Mouse (Mus musculus) liver, adult (tissue): ENCODE data around the gene Zfp784.
A peak's percentile ranks its signal among the peaks of the same experiment; 100 is the strongest.

Experiments
- GATA4 ChIP-seq: IDR thresholded peaks from 2 replicates; pipeline ENCODE4 v1.6.1; 2014; ENCODE audit warnings: mild to moderate bottlenecking, low read length; ENCODE audit not compliant: insufficient replicate concordance

Zfp784 gene

DNA sequence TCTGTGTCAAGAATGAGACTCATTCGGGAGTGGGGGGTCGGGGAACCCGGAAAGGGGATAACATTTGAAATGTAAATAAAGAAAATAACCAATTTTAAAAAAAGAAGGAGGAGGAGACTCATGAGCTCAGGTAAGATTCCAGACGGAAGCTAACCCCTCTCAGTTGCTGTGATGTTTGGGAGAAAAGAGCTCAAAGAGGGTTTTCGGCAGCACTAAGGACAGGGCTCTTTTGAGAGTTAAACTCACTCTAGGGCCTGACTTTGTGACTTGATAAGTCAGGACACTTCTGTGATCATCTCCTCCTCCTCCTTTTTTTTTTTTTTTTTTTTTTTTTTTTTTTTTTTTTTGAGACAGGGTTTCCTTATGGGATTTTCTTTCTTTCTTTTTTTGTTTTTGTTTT, 694 bp upstream of the Zfp784 start:
- TF ChIP-seq GATA4, result no peak

DNA sequence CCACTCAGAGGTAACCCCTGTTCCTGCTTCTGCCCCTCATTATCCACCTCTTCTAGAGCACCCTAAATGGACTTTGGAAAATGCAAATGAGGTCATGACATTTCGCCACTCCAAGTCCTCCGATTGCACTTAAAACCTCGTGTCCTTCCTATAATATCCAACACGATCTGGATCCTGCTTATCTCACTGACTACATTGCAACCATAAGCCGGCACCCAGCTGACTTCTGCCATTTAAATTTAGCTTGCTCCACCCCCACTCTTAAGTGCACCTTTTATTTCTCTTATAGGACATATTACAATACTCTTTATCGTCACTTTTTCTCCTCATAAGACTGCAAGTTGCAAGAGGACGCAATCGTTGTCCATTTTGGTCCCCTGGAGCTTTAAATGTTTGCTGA, 779 bp downstream of the Zfp784 start:
- no peak for TF ChIP-seq GATA4

DNA sequence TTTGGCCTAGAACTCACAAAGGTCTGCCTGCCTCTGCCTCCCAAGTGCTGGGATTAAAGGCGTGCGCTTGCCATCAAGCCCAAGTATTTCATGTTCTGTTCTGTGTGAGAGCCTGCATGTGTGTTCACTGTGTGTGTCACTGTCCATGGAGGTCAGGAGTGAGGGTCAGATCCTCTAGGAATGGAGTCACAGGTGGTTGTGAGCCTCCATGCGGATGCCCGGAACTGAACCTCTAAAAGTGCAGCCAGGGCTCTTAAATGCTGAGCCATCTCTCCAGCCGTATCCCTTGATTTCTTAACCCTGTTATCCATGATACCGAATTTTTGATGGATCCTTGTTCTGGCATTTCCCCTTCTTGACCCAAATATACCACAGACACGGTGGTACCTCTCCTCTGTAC, 1.2 kb downstream of the Zfp784 start:
- no peak for TF ChIP-seq GATA4

DNA sequence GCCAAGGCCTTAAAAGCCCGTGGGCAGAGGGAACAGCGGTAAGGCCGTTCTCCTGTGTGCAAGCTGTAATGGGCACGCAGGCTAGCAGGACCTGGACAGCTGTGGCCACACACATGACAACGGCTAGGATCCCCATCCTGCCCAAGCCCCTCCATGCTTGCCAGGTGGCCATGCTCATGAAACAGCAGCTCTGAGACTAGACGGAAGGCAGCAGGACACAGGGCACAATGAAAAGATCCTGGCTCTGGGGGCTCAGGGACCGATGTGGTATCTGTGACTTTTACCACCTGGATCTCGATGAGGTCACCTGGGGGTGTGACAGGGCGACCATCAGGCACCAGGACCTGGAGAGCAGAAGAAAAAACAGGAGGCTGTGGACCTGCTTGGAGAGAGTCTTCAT, 2.1 kb downstream of the Zfp784 start:
- TF ChIP-seq GATA4, result no peak

DNA sequence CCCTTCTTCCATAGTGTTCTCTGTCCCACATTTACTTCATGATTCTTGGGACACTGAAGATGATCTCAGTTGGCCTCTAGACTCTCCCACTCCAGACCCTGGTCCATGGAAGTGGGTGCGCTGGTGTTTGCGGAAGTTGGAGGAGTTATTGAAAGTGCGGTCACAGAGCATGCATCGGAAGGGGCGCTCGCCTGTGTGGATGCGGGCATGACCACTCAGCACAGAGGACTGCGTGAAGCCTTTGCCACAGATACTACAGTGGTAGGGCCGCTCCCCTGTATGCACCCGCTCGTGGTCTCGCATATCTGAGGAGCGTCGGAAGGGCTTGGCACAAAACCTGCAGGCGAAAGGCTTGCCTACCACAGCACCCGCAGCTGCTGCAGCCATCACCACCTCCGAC, 2.6 kb downstream of the Zfp784 start:
- no peak for TF ChIP-seq GATA4

DNA sequence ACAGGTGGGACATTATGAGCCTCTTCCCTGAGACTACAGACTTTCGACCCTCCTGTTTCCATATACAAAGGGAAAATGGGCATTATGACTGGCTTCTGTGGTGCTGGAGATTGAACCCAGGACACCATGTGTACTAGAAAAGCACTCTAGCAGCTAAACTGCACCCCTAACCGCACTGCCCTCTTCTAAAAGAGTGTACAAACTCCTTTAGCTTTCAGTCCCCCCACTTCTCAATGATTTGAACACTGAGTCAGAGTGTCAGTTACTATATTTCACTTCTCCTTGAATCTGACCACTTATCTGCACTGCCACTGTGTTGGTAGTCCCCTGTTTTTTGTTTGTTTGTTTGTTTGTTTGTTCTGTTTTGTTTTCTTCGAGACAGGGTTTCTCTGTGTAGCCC, 4.4 kb downstream of the Zfp784 start, which contains the start of gene 4632433K11Rik:
TSS of gene 4632433K11Rik (plus strand) at position 301 of the 400 bp plus-strand sequence.
- TF ChIP-seq GATA4, result no peak

DNA sequence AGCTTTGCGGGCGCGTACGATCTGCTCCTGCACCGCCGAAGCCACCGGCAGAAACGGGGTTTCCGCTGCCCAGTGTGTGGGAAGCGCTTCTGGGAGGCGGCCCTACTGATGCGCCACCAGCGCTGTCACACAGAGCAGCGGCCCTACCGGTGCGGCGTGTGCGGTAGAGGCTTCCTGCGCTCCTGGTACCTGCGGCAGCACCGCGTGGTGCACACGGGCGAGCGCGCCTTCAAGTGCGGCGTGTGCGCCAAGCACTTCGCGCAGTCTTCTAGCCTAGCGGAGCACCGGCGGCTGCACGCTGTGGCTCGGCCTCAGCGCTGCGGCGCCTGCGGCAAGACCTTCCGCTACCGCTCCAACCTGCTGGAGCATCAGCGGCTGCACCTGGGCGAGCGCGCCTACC, 6.8 kb downstream of the Zfp784 start:
- TF ChIP-seq GATA4, result no peak

DNA sequence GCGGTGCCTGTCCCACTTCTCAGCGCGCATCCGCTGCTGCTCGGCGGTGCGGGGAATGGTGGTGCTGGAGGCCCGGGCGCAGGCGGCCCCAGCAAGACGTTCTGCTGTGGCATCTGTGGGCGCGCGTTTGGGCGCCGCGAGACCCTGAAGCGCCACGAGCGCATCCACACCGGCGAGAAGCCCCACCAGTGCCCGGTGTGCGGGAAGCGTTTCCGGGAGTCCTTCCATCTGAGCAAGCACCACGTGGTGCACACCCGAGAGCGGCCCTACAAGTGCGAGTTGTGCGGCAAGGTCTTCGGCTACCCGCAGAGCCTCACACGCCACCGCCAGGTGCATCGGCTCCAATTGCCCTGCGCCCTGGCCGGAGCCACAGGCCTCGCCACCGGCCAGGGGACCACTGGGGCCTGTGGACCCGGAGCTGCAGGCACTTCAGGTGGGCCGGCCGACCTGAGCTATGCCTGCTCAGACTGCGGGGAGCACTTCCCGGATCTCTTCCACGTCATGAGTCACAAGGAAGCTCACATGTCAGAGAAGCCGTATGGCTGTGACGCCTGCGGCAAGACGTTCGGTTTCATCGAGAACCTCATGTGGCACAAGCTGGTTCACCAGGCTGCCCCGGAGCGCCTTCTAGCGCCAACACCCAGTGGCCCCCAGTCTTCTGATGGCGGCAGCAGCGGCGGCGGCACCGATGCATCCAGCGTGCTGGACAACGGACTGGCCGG, 7.5 kb downstream of the Zfp784 start:
- TF ChIP-seq GATA4, result no peak

DNA sequence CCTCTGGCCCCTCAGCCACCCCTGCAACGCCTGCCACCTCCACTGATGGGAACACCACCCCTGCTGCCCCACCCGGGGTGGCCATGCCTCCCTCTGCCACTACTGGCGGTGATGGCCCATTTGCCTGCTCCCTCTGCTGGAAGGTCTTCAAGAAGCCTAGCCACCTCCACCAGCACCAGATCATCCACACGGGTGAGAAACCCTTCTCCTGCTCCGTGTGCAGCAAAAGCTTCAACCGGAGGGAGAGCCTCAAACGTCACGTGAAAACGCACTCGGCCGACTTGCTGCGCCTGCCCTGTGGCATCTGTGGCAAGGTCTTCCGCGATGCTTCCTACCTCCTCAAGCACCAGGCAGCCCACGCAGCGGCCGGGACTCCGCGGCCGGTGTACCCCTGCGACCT, 8.3 kb downstream of the Zfp784 start:
- TF ChIP-seq GATA4, result no peak

DNA sequence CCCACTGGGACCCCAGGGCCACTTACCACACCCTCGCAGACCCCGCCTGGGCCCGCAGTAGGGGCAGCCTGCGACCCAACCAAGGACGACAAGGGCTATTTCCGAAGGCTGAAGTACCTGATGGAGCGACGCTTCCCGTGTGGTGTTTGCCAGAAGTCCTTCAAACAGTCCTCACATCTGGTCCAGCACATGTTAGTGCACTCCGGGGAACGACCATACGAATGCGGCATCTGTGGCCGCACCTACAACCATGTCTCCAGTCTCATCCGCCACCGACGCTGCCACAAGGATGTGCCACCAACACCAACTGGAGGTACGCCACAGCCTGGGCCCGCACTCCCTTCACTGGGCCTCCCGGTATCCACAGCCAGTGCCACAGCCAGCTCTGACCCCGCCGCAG, 8.7 kb downstream of the Zfp784 start:
- TF ChIP-seq GATA4, result no peak

DNA sequence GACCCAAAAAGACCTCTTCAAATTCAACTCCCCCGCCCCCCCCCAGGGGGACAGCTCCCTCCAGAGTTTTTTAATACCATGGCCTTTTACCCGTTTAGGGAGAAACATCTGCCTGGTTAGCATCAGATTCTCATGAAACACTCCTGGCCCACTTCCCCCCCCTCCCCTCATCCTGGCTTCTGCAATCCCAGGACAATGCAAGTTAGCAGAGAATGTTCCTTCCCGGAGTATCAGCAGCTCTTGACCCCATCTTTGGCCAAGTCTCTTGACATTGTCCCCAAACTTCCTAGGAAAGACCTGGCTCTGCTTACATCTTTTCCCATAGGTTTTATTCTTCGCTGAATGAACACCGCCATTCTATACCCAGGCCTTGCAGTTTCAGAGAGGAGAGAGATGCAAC, 17.0 kb downstream of the Zfp784 start:
- TF ChIP-seq GATA4, result no peak

DNA sequence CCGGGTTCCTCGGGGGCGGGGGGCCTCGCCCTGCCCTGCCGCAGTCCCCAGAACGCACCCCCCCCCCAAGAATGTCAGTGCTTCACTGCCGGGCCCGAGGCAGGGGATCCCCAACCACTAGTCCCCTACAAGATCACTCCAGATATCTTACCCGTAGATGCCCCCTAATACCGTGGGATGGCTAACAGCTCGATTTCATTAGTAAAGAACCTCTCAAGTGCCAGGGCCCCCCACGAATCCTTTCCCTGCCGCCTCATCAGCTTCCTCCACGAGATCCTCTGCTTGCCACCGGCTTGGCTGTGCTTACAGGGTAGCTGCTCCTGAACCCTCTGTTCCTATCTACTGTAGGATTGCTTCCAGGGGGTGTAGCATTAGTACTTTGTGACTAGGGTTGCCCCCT, 17.6 kb downstream of the Zfp784 start:
- TF ChIP-seq GATA4, result no peak

DNA sequence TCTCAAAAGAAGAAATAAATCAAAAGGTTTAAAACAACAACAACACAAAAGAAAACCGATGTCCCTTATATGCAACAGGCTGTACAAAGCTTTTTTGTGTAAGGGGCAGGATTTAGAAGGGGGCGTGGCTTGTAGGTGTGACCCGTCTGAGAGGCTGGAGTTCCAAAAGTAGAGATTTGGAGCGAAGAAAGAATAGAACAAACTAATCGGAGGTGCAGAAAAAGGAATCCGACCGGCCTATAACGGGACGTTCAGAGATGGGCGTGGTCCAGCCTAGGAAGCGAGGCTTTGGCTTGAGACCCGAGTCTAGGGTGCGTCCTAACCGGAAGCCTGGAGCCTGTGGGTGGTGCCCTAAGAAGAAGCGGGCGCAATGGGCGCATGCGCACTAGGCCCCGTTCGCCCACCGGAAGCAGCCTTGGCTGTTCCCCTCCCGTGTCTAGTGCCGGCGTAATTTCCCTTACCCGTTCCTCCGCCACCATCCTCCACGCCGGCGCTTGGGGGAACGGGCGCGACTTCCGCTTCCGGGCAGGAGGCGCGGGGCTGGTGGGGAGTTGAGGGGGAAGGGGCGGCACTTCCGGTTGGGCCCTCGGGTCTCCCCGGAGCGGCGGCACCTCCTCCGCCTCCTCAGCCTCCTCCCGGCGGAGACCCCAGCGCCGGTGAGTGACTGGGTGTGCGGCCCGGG, 18.1 kb downstream of the Zfp784 start, which contains the start of the genes Zfp865 and Ccdc106:
TSS of gene Zfp865 (plus strand) at position 377 of the 682 bp plus-strand sequence.
TSS of gene Ccdc106 (plus strand) at position 554 of the 682 bp plus-strand sequence.
- TF ChIP-seq GATA4, result peak; percentile 39; the same call in 1 of the 2 replicates

DNA sequence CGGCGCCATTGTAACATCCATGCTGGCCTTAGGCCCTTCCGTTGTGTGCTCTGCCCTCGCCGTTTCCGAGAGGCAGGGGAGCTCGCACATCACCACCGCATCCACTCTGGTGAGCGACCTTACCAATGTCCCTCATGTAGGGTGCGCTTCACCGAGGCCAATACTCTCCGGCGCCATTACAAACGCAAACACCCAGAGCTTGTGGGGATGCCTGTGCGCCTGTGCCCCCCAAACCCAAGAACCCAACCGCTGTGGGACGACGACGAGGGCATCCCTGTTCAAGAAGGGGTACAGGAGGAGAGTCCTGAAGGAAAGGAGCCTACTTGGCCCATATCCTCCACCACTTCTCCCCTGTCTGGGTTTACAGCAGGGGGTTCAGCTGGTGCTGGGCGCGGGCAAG, 20.3 kb downstream of the Zfp784 start:
- TF ChIP-seq GATA4, result no peak

DNA sequence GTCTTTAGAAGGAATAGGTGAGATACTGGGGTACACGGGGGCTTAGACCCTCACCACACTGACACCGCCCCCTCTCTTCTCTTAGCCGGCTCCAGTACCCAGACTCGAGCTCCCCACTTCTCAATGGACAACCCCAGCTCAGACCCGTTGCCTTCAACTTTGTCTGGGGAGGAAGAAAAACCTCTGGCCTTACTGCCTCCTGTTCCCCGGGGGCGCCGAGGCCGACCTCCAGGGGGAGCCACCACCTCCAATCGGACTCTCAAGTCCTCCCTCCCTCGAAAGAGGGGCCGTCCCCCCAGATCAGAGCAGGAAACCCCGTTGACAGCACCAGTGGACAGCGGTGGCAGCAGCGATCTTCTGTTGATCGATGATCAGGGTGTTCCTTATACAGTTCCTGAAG, 20.9 kb downstream of the Zfp784 start:
- no peak for TF ChIP-seq GATA4

DNA sequence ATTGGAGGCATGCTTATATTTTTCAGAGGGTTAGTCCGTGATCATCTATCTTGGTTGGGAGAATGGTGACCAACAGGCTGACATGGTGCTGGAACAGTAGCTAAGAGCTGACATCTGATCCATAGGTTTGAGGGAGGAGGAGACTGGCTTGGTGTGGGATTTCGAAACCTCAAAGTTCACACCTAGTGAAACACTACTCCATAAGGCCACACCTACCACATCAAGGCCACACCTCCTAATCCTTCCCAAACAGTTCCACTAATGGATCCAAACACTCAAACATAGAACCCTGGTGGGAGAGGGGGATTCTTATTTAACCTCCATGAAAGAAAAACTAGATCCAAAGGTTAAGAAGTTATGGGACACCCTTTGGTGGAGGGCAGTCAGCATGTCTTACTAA, 21.3 kb downstream of the Zfp784 start:
- no peak for TF ChIP-seq GATA4
